Mouse (Mus musculus): ENCODE data around the gene Vmp1. TPM values are rescaled to one million over a fixed set of nuclear protein-coding genes. Genes with fewer than 3 reads are reported as not detected.

The Vmp1 gene
- 83.1 and 86.8 TPM in 2 replicates for polyA plus RNA-seq (2016; fragmentation: Nextera tagmentation; extraction: Ambion mirVana)

GRCm38 (mm10) chr11:86683395-86684125 is at the start of gene Vmp1, which contains the start of gene Ptrh2:
TSS of gene Vmp1 (minus strand) at chr11:86683836.
TSS of gene Ptrh2 (plus strand) at chr11:86683985.
- peaks cover 29% of the 10 kb centered on the region for H3K4me1 ChIP-seq
- no peaks in the 10 kb centered on the region for H3K9me3 ChIP-seq
- H3K9ac ChIP-seq, result peak within 1 kb of the TSS; percentile 90
- H3K27me3 ChIP-seq, result no peaks in the 10 kb centered on the region
- peaks cover 10% of the 10 kb centered on the region for H3K36me3 ChIP-seq (replicated peaks)
- peak within 1 kb of the TSS; percentile 92 for H3K27ac ChIP-seq
- ATAC-seq (ENCODE audit: low FRiP score), result peak; percentile 95
- WGBS, result under 1% methylated on average over 50 of the region's 56 CpGs
- peak within 1 kb of the TSS; percentile 82 for H3K4me2 ChIP-seq
- H3K4me3 ChIP-seq (replicated peaks), result peak within 1 kb of the TSS; percentile 83

GRCm38 (mm10) chr11:86731443-86731842 is 47.8 kb upstream of the Vmp1 start:
- Histone ChIP-seq H3K27ac (no peak overlapping the region), H3K4me1 (no peaks in the 10 kb centered on the region), H3K4me3 (replicated peaks) (no peak overlapping the region), H3K4me2 (no peak overlapping the region), H3K27me3 (no peaks in the 10 kb centered on the region), H3K9ac (no peak overlapping the region), H3K36me3 (replicated peaks) (peaks cover 39% of the 10 kb centered on the region), H3K9me3 (no peaks in the 10 kb centered on the region)
- no peak for ATAC-seq (ENCODE audit: low FRiP score)
- 93% methylated on average over 2 of the region's 2 CpGs for WGBS

GRCm38 (mm10) chr11:86725607-86726006 is 42.0 kb upstream of the Vmp1 start:
- ATAC-seq (ENCODE audit: low FRiP score), result no peak
- Histone ChIP-seq H3K4me3 (replicated peaks) (no peak overlapping the region), H3K36me3 (replicated peaks) (peaks cover 52% of the 10 kb centered on the region), H3K9me3 (no peaks in the 10 kb centered on the region), H3K9ac (no peak overlapping the region), H3K4me1 (no peaks in the 10 kb centered on the region), H3K27ac (no peak overlapping the region), H3K27me3 (no peaks in the 10 kb centered on the region), H3K4me2 (no peak overlapping the region)

- no peak overlapping the region for H3K27ac ChIP-seq
- peaks cover 58% of the 10 kb centered on the region for H3K36me3 ChIP-seq (replicated peaks)
- no peaks in the 10 kb centered on the region for H3K27me3 ChIP-seq
- ATAC-seq (ENCODE audit: low FRiP score), result no peak
- H3K9me3 ChIP-seq, result no peaks in the 10 kb centered on the region
- no peak overlapping the region for H3K4me2 ChIP-seq
- no peak overlapping the region for H3K4me3 ChIP-seq (replicated peaks)
- WGBS, result 95% methylated on average over 7 of the region's 7 CpGs
- no peak overlapping the region for H3K9ac ChIP-seq
- H3K4me1 ChIP-seq, result no peaks in the 10 kb centered on the region
Observed at GRCm38 (mm10) chr11:86724982-86725381, 41.3 kb upstream of the Vmp1 start.

- 92% methylated on average over 3 of the region's 3 CpGs for WGBS
- Histone ChIP-seq H3K36me3 (replicated peaks) (peaks cover 61% of the 10 kb centered on the region), H3K9me3 (no peaks in the 10 kb centered on the region), H3K27ac (no peak overlapping the region), H3K4me2 (no peak overlapping the region), H3K9ac (no peak overlapping the region), H3K27me3 (no peaks in the 10 kb centered on the region), H3K4me3 (replicated peaks) (no peak overlapping the region), H3K4me1 (no peaks in the 10 kb centered on the region)
- no peak for ATAC-seq (ENCODE audit: low FRiP score)
Observed at GRCm38 (mm10) chr11:86724004-86724403, 40.4 kb upstream of the Vmp1 start.

GRCm38 (mm10) chr11:86719390-86719789 is 35.8 kb upstream of the Vmp1 start:
- Histone ChIP-seq H3K9ac (no peak overlapping the region), H3K27ac (no peak overlapping the region), H3K4me1 (no peaks in the 10 kb centered on the region), H3K36me3 (replicated peaks) (peaks cover 63% of the 10 kb centered on the region), H3K4me2 (no peak overlapping the region), H3K4me3 (replicated peaks) (no peak overlapping the region), H3K9me3 (no peaks in the 10 kb centered on the region), H3K27me3 (no peaks in the 10 kb centered on the region)
- no peak for ATAC-seq (ENCODE audit: low FRiP score)
- 94% methylated on average over 8 of the region's 8 CpGs for WGBS

GRCm38 (mm10) chr11:86718369-86718768 is 34.7 kb upstream of the Vmp1 start:
- no peaks in the 10 kb centered on the region for H3K4me1 ChIP-seq
- peaks cover 61% of the 10 kb centered on the region for H3K36me3 ChIP-seq (replicated peaks)
- H3K4me3 ChIP-seq (replicated peaks), result no peak overlapping the region
- ATAC-seq (ENCODE audit: low FRiP score), result no peak
- H3K9ac ChIP-seq, result no peak overlapping the region
- no peaks in the 10 kb centered on the region for H3K9me3 ChIP-seq
- no peak overlapping the region for H3K4me2 ChIP-seq
- no peaks in the 10 kb centered on the region for H3K27me3 ChIP-seq
- 97% methylated on average over 3 of the region's 3 CpGs for WGBS
- no peak overlapping the region for H3K27ac ChIP-seq

- no peak overlapping the region for H3K4me2 ChIP-seq
- no peak for ATAC-seq (ENCODE audit: low FRiP score)
- no peak overlapping the region for H3K9ac ChIP-seq
- H3K27me3 ChIP-seq, result no peaks in the 10 kb centered on the region
- no peaks in the 10 kb centered on the region for H3K9me3 ChIP-seq
- 92% methylated on average over 6 of the region's 6 CpGs for WGBS
- peaks cover 60% of the 10 kb centered on the region for H3K36me3 ChIP-seq (replicated peaks)
- no peak overlapping the region for H3K4me3 ChIP-seq (replicated peaks)
- H3K4me1 ChIP-seq, result no peaks in the 10 kb centered on the region
- H3K27ac ChIP-seq, result no peak overlapping the region
Observed at GRCm38 (mm10) chr11:86717306-86718065, 33.9 kb upstream of the Vmp1 start.

- no peak overlapping the region for H3K4me3 ChIP-seq (replicated peaks)
- H3K27me3 ChIP-seq, result no peaks in the 10 kb centered on the region
- H3K36me3 ChIP-seq (replicated peaks), result peaks cover 70% of the 10 kb centered on the region
- no peak for ATAC-seq (ENCODE audit: low FRiP score)
- H3K9ac ChIP-seq, result no peak overlapping the region
- H3K4me2 ChIP-seq, result no peak overlapping the region
- H3K27ac ChIP-seq, result no peak overlapping the region
- H3K4me1 ChIP-seq, result no peaks in the 10 kb centered on the region
- no peaks in the 10 kb centered on the region for H3K9me3 ChIP-seq
Observed at GRCm38 (mm10) chr11:86714606-86715005, 31.0 kb upstream of the Vmp1 start.

GRCm38 (mm10) chr11:86701151-86701550 is 17.5 kb upstream of the Vmp1 start:
- WGBS, result 89% methylated on average over 4 of the region's 4 CpGs
- H3K36me3 ChIP-seq (replicated peaks), result peaks cover 86% of the 10 kb centered on the region
- no peak overlapping the region for H3K9ac ChIP-seq
- no peaks in the 10 kb centered on the region for H3K4me1 ChIP-seq
- H3K4me3 ChIP-seq (replicated peaks), result no peak overlapping the region
- H3K27ac ChIP-seq, result no peak overlapping the region
- H3K27me3 ChIP-seq, result no peaks in the 10 kb centered on the region
- H3K4me2 ChIP-seq, result no peak overlapping the region
- no peak for ATAC-seq (ENCODE audit: low FRiP score)
- H3K9me3 ChIP-seq, result no peaks in the 10 kb centered on the region

- H3K36me3 ChIP-seq (replicated peaks), result peaks cover 79% of the 10 kb centered on the region
- H3K27ac ChIP-seq, result no peak overlapping the region
- 64% methylated on average over 4 of the region's 4 CpGs for WGBS
- ATAC-seq (ENCODE audit: low FRiP score), result no peak
- H3K4me2 ChIP-seq, result no peak overlapping the region
- no peak overlapping the region for H3K4me3 ChIP-seq (replicated peaks)
- H3K4me1 ChIP-seq, result no peaks in the 10 kb centered on the region
- no peaks in the 10 kb centered on the region for H3K9me3 ChIP-seq
- H3K27me3 ChIP-seq, result no peaks in the 10 kb centered on the region
- no peak overlapping the region for H3K9ac ChIP-seq
Observed at GRCm38 (mm10) chr11:86695461-86695860, 11.8 kb upstream of the Vmp1 start.

- Histone ChIP-seq H3K4me3 (replicated peaks) (no peak overlapping the region), H3K27me3 (no peaks in the 10 kb centered on the region), H3K27ac (no peak overlapping the region), H3K36me3 (replicated peaks) (peaks cover 75% of the 10 kb centered on the region), H3K9me3 (no peaks in the 10 kb centered on the region), H3K9ac (no peak overlapping the region), H3K4me2 (no peak overlapping the region), H3K4me1 (no peaks in the 10 kb centered on the region)
- ATAC-seq (ENCODE audit: low FRiP score), result no peak
- 93% methylated on average over 2 of the region's 2 CpGs for WGBS
Observed at GRCm38 (mm10) chr11:86692546-86692945, 8.9 kb upstream of the Vmp1 start.

- Histone ChIP-seq H3K36me3 (replicated peaks) (peaks cover 75% of the 10 kb centered on the region), H3K4me3 (replicated peaks) (no peak overlapping the region)
- WGBS, result 97% methylated on average over 2 of the region's 2 CpGs
Observed at GRCm38 (mm10) chr11:86691956-86692355, 8.3 kb upstream of the Vmp1 start.

More at GRCm38 (mm10) chr11:86691956-86692355, 8.3 kb upstream of the Vmp1 start:
- Histone ChIP-seq H3K27me3 (no peaks in the 10 kb centered on the region), H3K9ac (no peak overlapping the region), H3K4me1 (no peaks in the 10 kb centered on the region; the same call in 1 of the 2 replicates), H3K27ac (no peak overlapping the region), H3K4me2 (no peak overlapping the region), H3K9me3 (no peaks in the 10 kb centered on the region)
- ATAC-seq (ENCODE audit: low FRiP score), result no peak
